Mouse (Mus musculus): Measurements from ENCODE around the gene Ado. TPM values are rescaled to one million over a fixed set of nuclear protein-coding genes. Genes with fewer than 3 reads are reported as not detected.

The Ado gene
- total RNA-seq (2022): 10 to 100 TPM; 24.4 to 28.3 (median 26.1) TPM

DNA sequence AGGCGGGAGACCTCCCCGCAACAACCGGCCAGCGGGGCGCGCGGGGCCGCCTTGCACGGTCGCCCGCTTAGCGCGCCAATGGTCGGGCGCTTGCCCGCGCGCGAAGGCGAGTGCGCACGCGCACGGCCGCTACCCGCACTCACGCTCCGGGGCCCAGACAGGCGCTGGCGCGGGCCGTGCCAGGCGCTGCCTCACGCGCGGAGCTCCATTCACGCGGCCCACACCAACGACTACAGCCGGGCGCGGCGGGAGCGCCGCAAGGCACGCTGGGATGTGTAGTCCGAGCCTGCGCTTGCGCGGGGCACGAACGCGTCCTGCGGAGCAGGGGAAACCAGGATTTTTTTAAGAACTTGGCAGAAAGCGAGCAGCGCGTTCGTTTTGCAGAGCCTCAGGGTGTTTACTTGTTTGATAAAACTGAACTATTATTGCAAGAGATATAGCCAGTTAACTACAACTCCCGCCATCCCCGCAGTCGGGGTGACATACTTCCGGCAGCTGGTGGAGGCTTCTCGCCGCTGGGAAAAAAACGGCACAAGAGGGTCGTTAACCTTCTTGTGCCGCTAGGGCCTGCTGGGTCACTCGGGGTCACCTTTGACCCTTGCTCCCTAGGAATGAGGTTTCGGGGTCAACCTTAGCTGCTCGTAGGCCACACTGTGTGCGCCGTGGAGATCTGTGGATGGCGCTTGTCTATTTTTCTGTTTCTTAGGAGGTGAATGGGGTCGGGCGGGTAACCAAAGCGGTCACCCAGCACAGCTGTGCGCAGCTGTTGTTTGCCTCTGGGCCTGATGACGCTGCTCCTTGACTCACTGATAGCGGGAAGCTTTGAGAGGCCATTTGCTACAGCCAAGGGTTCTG is at the start of gene Ado:
Ado (minus strand) TSS at position 79 of the 855 bp plus-strand sequence.
- peak; percentile 76 to 87 for DNase-seq (ENCODE audit: low spot score in 2 of 2)

DNA sequence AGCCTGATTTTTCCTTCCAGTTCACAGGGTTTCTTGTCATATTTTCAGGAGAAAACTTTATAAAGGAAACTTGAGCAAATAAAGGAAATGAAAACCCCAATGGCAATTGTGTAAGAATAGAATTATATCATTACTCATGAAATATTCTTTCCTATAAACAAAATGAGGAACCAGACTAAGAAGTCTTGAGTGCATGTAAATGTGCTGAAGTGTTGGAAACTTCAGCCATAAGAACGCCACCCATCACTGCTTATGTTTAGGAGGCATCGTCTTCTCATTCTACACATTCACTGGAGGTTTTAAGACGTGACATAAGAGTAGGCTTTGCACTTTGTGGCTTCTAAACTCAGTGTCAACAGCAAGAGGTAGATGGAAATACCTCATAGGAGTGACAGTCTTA is 46.5 kb upstream of the Ado start:
- DNase-seq (ENCODE audit: low spot score in 2 of 2): no peak

DNA sequence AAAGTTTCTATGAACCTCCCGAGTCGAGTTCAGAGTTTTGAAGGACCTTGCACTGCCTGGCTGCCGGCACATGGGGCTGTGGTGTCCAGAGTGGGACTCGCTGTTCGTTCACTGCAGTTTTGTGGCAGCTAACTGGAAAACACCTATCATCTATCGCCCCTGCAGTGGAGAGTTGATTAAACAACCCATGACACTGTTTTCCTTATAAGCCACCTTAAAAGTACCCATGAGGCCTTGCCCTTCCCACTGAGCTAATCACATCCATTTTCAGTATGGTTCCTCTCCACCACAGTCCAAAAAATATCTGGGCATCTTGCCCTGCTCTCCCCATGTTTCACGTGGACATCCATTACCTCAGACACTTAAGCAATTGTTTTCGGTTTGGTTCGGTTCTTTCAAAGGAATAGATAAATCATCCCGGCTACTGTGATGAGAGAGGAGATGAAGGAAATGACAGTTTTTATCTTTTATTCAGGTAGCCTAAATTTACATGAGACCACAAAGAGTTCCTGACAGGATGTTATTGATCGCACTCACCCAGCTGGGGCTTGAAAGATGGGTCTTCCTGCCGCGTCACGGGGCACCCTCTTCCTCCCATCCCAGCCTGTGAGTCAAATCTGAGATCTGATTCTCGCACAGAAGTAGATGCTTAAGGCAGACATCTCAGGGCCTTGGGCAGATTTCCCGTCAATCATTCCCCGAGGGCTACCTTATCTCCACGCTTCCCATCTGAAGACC is 37.3 kb upstream of the Ado start:
- no peak for DNase-seq (ENCODE audit: low spot score in 2 of 2)

DNA sequence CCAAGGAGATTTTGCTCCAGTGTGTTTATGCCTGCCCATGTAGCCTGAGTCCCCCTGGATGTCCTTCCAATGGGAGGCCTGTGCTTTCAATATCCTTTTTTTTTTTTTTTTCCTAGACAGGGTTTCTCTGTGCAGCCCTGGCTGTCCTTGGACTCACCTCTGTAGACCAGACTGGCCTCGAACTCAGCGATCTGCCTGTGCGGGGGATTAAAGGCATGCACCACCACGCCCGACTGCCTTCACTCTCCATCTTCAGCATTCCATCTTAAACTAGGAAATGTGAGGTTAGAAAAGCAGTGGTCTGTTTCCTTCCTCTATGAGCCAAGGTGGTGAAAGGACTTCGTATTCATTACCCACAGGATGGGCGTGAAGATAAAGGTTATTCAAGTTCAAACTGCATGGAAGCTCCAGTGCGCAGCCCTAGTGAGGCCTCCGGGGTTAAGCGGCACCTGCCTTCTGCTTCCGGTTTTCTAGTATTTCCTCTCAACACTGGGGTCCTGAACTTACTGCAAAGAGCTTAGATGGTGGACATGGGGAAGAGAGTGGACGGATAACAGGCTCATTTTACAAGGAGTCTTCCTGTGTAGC is 33.0 kb upstream of the Ado start:
- no peak for DNase-seq (ENCODE audit: low spot score in 2 of 2)

DNA sequence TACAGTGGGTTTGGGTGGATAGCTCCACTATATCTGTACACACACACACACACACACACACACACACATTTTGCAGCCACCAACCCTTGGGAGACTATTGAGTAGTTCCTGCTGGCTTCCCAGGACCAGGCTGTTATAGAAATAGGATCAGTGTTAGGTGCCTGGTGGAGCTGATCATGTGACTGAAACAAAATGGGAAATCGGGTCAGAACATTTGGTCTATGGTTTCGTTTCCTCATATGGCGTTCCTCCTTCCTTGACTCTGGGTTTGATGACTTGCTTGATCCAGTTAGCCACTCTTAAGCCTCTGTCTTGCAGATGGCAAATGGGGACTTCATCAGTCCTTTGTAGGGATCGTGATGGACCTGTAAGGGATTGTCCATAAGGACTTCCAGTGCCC is 31.1 kb upstream of the Ado start:
- DNase-seq (ENCODE audit: low spot score in 2 of 2): no peak

DNA sequence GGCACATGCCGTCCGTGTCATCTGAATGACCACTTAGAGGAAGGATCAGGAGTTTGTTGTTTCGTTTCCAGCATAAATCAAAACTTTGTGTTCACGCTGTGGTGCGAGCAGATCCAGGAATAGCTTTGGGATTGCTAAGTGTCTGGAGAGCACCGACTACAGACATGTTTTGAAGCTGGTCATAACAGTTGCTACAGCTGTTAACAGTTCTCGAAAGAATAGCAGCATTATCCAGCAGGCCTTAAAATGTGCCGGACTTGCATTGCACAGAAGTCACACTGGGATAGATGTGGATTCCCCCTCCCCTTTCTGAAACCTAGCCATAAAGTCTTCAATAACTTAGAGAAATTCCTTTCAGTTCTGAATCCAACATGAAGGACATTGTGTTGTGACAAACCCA is 24.6 kb upstream of the Ado start:
- DNase-seq (ENCODE audit: low spot score in 2 of 2): no peak

DNA sequence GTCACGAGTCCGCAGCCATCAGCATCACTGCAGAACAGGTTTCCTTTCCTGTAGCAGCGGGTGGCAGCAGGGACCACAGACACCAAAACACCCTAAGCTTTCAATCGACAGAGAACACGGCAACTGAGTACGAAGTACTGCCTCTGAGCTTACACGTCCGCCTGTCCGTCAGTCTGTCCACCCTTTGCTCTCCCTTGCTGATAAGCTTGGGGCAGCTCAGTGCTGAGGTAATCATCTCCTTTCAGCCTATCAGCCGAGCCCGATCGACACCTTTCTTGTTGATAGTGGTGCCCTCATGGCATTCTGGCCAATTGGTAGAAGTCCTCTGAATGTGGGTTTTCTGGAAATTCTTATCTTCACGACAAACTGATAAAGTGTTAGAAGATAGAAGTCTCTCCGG is 22.7 kb upstream of the Ado start:
- no peak for DNase-seq (ENCODE audit: low spot score in 2 of 2)

DNA sequence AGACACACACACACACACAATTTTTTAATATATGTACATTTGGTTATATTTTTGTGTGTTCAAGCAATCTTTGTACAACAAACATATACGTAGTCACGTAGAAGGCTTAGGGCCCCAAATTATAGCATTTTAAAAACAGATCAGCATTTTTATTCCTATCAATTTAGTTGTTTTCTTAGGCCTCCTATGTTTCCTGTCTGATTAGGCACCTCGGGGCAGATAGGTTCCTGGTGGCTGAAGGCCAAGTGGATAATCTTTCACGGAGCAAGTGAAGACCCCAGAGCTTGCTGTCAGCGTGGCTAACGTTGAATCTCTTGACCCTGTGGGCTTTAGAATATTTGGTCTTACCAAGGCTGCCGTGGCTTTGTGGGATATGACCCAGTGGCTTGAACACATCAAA is 20.8 kb upstream of the Ado start:
- no peak for DNase-seq (ENCODE audit: low spot score in 2 of 2)

DNA sequence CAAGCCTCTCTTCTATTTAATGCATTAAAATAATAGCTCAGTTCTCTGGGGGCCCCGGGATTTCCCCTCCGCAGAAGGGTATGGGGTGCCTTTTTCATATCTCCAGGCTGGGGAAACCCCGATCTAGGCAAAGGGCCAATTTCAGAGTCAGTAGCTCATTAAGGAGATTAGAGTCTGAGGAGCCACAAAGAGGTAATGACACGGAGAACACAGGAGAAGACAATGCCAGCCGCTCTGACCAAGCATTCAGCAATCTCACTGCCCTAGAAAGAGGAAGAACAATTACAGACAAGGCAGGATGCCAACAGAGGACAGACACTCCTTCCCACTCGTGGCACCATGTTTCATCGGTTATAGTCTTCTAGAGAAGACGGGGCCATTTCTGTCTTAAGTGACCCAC is 17.3 kb upstream of the Ado start:
- DNase-seq (ENCODE audit: low spot score in 2 of 2): no peak

DNA sequence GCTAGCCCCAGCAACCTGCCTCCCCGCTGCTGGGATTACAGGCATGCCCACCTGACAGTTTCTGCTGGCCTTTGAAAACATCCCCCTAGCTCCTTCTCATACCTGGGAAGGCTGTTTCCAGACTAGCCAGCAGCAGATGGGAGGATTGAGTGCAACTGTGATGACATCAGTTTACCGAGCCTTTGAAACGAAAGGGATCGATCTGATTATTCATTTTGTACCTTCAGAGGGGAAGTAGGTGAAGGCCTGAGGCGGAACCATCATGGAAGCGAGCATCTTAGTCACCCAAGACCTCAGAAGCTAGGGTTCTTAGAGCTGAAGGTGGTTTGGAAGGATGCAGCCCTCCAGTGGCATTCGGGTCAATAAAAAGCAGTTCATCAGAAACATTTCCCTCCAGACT is 15.8 kb upstream of the Ado start:
- DNase-seq (ENCODE audit: low spot score in 2 of 2): no peak

DNA sequence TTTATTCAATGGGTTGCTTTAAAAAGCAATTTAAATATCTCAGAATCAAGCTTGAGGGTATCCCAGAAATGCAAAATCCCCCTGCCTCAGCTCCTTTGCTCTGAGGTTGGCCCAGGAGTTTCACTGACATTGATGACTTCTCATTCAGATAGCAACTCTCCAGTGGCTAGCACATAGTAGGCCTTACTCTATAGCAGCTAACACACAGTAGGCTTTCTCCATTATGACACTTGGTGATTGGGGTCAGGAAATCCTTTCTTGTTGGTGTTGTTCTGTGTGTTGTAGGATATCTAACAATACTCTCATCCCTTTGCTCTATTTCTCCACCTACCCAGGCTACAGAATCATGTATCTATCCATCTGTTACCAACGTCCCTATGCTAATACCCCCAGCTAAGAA is 12.4 kb upstream of the Ado start:
- DNase-seq (ENCODE audit: low spot score in 2 of 2): no peak

DNA sequence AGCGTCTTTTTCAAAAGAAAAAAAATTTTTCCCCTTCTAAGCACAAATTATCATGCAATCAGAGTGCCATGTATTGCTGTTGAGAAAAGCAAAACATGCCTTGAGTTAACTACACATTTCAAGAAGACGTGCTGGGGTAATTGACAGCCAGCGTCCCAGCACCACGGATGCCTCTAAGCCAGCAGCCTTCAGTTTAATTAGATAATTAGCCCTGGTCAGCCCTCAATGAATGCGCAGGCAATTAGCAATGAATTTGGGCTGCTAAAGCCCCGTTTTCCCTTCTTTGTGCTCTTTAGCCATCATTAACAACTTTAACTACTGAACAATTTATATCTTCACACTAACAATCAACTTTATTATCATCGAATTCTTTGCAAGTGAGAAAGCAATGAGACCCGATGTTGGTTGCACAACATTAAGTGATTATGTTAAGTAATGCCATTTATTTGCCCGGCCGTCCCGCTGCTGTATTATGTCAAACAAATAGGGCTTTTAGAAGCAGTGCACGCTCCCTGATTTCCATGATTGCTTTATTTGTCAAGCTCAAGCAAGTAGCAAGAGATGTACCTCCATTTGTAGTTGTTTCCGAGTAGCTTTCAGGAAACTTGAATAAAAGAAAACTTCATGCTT is 11.1 kb upstream of the Ado start:
- DNase-seq (ENCODE audit: low spot score in 2 of 2): no peak

DNA sequence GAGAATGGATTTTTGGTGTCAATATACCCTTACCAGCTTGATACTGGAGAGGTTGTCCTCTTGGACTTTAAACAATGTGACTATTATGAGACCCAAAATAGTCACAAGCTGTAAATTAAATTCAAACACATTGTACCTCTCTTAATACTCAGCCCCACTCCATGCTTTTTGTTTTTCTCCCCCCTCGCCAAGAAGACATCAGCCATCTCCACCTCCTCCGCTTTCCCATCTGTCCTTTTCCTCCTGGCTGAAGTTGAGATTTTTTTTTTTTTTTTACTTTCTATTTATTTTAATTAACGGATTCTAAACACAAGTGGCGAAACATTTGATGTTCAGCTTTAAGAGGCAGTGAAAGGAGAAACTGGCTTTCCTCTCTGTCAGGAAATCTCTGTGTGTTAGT is 9.3 kb upstream of the Ado start:
- no peak for DNase-seq (ENCODE audit: low spot score in 2 of 2)

DNA sequence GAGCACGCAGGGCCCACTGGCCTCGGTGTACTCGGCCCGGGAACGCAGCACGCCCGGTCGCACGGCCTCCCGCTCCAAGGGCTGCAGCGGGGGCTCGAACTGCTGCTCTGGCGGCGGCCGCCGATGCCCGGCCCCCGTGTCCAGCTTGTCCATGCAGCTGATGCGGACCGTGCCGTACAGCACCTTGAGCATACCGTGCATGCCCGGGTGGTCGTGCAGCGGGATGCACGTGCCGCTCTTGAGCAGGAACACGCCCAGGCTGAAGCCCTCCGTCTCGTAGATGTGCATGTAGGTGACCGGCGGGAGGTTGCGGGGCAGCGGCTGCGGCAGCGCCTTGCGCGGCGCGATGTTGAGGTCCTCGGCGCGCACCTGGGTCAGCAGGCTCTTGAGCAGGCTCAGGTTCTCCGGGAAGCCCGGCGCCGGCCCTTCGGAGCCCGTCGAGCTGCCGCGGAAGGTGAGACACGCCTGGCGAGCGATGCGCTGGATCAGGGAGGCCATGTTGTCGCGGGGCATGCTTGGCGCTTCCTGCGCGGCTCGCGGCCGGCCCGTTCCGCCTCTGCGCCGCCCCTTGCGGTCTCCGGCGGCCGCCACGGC is 397 bp downstream of the Ado start:
- DNase-seq (ENCODE audit: low spot score in 2 of 2): peak in 1 of 2 experiments; percentile 27

DNA sequence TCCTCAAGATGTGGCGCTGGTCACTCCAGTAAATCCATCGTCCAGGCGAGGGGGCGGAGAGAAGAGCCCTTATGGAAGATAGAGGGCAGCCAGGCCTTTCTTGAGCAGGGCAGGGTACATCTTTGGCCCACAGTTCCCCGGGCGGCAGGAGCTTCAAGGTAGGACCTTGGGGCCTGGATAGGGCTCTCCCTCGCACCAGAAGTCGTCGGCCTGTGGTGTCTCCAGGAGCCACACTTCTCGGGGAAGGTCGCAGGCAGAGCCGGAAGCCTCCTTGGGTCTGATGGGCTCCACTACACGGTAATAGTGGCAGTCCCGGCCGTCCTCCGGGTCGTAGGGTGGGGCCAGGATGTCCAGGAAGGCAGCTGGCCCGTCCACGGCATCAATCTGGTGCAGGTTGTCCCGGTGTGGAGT is 900 bp downstream of the Ado start:
- no peak for DNase-seq (ENCODE audit: low spot score in 2 of 2)

DNA sequence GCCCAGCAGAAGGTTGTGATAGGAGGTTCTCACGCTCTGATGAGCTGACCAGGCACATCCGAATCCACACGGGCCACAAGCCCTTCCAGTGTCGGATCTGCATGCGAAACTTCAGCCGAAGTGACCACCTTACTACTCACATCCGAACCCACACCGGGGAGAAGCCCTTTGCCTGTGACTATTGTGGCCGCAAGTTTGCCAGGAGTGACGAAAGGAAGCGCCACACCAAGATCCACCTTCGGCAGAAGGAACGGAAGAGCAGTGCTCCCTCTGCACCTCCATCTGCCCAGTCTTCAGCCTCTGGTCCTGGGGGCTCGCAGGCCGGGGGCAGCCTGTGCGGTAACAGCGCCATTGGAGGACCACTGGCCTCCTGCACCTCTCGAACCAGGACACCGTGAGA is 8.2 kb downstream of the Ado start:
- no peak for DNase-seq (ENCODE audit: low spot score in 2 of 2)

DNA sequence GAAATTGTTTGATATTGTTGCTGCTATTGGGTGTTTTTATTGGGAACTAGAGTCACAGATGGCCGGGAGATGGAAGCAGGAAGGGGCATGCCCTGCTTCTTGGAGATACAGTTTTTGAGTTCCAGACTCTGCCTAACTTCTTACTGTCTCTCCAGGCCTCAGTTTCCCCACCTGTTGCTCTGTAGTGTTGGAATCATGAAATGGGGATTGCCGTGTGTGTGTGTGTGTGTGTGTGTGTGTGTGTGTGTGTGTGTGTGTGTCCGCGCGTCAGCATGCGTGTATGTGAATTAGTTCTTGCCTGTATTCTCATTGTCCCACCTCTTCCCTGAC is 9.4 kb downstream of the Ado start:
- DNase-seq (ENCODE audit: low spot score in 2 of 2): no peak

DNA sequence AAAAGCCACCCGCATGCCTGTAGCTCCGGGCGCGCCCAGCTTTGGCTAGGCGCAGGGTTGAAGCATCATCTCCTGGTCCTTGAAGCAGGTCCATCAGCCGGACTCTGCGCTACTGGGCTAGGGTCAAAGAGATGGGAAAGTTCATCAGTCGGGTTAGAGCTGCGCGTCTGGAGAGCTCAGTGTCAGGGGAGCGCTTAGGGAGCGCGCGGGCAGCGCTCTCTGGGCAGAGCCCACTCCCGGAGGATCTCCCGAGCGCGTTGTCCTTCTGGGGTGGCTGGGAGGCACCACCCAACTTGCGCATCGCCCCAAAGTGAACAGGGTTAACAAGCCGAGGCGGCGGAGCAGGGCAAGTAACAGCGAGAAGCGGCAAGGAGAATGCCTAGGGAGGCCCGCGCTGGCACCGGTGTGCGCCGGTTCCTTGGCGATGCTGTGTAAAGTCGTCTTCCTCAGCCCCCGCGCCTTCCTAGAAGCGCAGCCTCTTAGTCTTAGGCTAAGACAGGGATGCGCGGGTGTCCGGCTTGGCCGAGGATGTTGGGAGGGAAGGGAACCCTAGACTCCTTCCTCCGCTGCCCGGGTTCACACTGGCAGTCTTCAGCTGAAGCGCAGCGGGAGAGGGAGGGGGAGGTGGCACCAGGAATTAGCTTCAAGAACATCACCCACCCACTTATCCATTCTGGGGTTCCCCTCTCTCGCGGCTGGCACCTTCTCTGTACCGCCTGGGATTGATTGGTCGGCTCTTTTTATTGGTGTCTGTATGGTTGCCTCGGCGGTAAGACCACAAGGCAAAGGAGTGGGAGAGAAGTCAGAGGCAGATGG is 10.0 kb downstream of the Ado start:
- no peak for DNase-seq (ENCODE audit: low spot score in 2 of 2)

DNA sequence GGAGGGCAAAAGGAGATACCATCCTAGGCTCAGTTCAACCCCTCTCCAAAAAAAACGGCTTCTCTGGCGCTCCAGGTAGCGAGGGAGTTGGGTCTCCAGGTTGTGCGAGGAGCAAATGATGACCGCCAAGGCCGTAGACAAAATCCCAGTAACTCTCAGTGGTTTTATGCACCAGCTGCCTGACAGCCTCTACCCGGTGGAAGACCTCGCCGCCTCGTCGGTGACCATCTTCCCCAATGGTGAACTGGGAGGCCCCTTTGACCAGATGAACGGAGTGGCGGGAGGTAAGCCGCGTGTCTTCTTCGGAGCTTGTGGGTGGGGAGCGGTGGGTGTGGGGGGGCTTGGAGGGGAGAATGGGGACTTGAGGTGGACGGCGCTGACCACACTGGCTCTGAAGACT is 10.6 kb downstream of the Ado start:
- DNase-seq (ENCODE audit: low spot score in 2 of 2): no peak

DNA sequence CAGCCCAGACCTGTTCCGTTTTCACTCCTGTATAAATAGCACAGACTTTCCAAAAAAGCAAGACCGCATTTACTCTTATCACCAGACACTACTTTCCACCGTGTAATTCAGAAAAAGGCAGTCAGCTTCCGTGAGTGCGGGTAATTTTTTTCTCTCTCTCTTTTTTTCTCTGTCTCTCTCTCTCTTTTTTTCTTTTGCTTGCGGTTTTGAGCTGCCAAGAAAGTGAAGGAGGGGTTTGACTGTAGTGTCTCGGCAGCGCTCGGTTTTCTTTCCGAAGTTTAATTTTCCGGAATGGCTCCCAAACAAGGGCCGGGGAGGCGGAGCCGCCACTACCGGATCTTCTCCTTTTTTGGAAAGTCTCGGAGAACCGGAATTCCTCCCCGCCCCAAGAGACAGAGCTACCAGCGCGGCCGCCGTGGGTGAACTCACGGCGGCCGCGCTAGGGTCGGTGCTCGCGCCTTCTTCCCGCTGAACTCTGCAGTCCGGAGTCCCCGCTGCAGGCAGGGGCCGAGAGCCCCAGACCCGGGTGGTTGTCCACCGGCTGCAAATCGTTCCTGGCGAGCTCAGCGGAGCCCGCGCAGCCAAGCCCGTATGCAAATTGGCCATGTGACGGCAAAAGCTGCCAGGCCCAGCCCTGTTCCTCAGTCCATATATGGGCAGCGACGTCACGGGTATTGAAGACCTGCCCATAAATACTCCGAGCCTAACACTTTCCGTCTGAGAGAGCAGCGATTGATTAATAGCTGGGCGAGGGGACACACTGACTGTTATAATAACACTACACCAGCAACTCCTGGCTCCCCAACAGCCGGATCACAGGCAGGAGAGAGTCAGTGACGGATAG is 11.4 kb downstream of the Ado start:
- DNase-seq (ENCODE audit: low spot score in 2 of 2): peak; percentile 84 to 89
